Mouse (Mus musculus): ENCODE results near the gene Erlec1.

- TF ChIP-seq CTCF (IDR thresholded peaks at IDR 0.05; ENCODE audit: insufficient read depth, low read depth, low read length): no peak
- TF ChIP-seq POLR2A (IDR thresholded peaks at IDR 0.05; ENCODE audit: insufficient read depth, low read depth, low read length): no peak
These were observed 57.9 kb downstream of the Erlec1 start for GRCm38 (mm10) chr11:30896201-30896600.

Data from olfactory bulb, adult 2 months (tissue).